Mouse (Mus musculus) lung, embryonic 14.5 days (tissue): Measurements from ENCODE around the gene Tmem202. TPM values are rescaled to one million over a fixed set of nuclear protein-coding genes. Genes with fewer than 3 reads are reported as not detected.
A peak's percentile ranks its signal among the peaks of the same experiment; 100 is the strongest.

Source experiments
- ATAC-seq: fragments of 200-750 bp; cut with Nextera tagmentation; 2 replicates; pipeline ENCODE4 v1.8.0; 2017; ENCODE audit warnings: mild to moderate bottlenecking, moderate TSS enrichment, moderate library complexity; ENCODE audit not compliant: insufficient read depth
- DNase-seq: peaks from one replicate; pipeline ENCODE4 v3.0.0-alpha.2; 2015
- H3K27ac ChIP-seq: fragments of 300-500 bp; sonication (generic); 2 replicates; pipeline ENCODE4 v1.5.1; 2014; ENCODE audit warnings: low read depth, mild to moderate bottlenecking, moderate library complexity
- H3K27me3 ChIP-seq: fragments of 300-500 bp; sonication (generic); 2 replicates; pipeline ENCODE4 v1.6.1; 2014; ENCODE audit warnings: low read length, control low read depth; ENCODE audit not compliant: insufficient read depth
- H3K36me3 ChIP-seq: fragments of 300-500 bp; sonication (generic); 2 replicates; pipeline ENCODE4 v1.6.1; 2014; ENCODE audit warnings: control low read depth; ENCODE audit not compliant: insufficient read depth
- H3K4me1 ChIP-seq: fragments of 300-500 bp; sonication (generic); 2 replicates; pipeline ENCODE4 v1.6.1; 2014; ENCODE audit warnings: antibody characterized with exemption, control low read depth; ENCODE audit not compliant: insufficient read depth
- H3K4me2 ChIP-seq: fragments of 300-500 bp; sonication (generic); 2 replicates; pipeline ENCODE4 v1.6.1; 2014; ENCODE audit warnings: mild to moderate bottlenecking
- H3K4me3 ChIP-seq: fragments of 300-500 bp; sonication (generic); 2 replicates; pipeline ENCODE4 v1.5.1; 2014; ENCODE audit warnings: low read depth, low read length
- H3K9ac ChIP-seq: fragments of 300-500 bp; sonication (generic); 2 replicates; pipeline ENCODE4 v1.6.1; 2014
- H3K9me3 ChIP-seq: fragments of 300-500 bp; sonication (generic); 2 replicates; pipeline ENCODE4 v1.6.1; 2016; ENCODE audit warnings: low read depth, low read length, control low read depth
- CTCF ChIP-seq: IDR thresholded peaks from 2 replicates; pipeline ENCODE4 v1.5.1; 2016; ENCODE audit warnings: antibody characterized with exemption, low read depth
- WGBS: fragments of 180-500 bp; shearing (Covaris S2); extraction: QIAGEN DNeasy Blood & Tissue Kit; methylation state at CpG from one replicate; pipeline ENCODE4 v1.1.7; 2014; 5-methylcytosine and 5-hydroxymethylcytosine counted together
- polyA plus RNA-seq: library from polyadenylated mRNA; unstranded; fragments of >200 nt; fragmentation: Nextera tagmentation; extraction: Ambion mirVana; gene quantifications from 2 replicates; pipeline ENCODE4 v1.2.1, GENCODE M21; 2014

Gene Tmem202
- 0.18 TPM in 1 of 2 replicates, not detected in the other for polyA plus RNA-seq

DNA sequence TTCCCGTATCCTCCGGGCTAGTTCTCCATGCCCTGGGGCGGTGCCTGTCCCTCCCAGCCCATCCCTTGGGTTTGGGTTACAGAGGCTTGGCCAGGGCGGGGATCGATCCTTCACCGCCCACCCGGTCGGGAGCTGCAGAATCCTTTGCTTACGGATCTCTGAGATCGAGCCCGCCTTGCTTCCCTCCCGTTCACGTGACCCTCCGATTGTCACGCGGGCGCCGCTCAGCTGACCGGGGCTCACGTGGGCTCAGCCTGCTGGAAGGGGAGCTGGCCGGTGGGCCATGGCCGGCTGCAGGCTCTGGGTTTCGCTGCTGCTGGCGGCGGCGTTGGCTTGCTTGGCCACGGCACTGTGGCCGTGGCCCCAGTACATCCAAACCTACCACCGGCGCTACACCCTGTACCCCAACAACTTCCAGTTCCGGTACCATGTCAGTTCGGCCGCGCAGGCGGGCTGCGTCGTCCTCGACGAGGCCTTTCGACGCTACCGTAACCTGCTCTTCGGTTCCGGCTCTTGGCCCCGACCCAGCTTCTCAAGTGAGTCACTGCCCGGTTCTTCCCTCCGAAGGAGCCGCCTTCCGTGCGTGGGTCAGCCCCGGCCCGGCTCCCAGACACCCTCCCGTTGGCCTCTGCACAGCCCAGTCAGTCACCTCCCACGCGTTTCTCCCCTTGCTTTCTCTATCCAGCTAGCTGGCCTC, at the start of gene Tmem202, which contains the start of gene Hexa:
Gene Tmem202 (minus strand): TSS at position 407 of the 697 bp plus-strand sequence.
Gene Hexa (plus strand): TSS at position 100 of the 697 bp plus-strand sequence.
- under 1% methylated on average over 55 of the region's 55 CpGs for WGBS
- H3K9ac ChIP-seq, result peak within 1 kb of the TSS; percentile 71
- H3K9me3 ChIP-seq, result no peaks in the 10 kb centered on the region
- no peaks in the 10 kb centered on the region for H3K27me3 ChIP-seq
- H3K4me3 ChIP-seq, result peak within 1 kb of the TSS; percentile 69
- H3K27ac ChIP-seq, result no peak within 1 kb of the TSS
- TF ChIP-seq CTCF, result no peak
- DNase-seq, result peak; percentile 94
- no peaks in the 10 kb centered on the region for H3K36me3 ChIP-seq
- ATAC-seq, result peak; percentile 93
- peak within 1 kb of the TSS; percentile 89 for H3K4me2 ChIP-seq
- H3K4me1 ChIP-seq, result peaks cover 14% of the 10 kb centered on the region; the same call in 1 of the 2 replicates

DNA sequence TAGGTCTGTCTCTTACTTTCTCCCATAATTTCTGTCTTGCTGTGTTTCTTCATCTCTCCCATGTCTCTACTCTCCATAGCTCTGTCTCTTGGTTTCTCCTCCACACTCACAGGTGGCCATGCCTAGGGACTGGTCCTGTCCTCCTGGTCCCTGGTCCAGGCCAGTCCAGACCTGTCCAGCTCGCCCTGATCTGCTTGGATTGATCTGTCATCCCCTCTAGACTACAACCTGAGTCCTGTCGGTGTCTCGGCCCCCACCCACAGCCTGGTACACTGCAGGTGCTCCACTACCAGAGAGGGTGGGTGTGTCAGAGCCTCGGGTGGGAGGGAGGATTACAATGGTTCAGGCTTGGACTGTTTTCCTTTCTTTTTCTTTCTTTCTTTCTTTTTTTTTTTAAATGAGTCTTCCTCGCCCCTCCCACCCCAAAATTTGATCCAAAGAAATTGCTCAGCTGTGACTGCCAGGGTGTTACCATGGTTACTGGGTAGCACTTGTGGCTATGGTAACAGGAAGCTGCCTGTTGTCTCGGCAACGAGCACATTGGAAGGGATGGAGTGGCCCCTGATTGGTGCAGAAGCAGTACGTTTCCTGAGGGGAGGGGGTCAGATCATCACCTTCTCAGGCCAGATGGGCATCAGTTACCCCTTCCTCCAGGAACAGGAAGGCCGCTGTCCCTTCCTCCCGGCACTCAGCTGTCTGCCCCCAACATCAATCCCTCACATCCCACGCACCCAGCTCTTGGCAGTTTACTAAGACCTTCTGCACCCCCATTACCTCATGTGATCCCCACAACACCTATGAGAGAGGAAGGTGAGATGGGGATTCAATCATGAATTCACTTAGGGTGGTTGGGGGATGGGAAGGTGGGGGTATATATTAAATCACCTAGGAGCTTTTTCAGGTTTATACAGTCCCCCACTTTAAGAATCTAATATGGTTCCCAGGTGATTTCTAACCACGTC, 49.3 kb upstream of the Tmem202 start:
- no peak overlapping the region for H3K9ac ChIP-seq
- no peak overlapping the region for H3K4me2 ChIP-seq
- WGBS, result 46% methylated on average over 12 of the region's 12 CpGs
- H3K27me3 ChIP-seq, result peaks cover 7% of the 10 kb centered on the region; the same call in 1 of the 2 replicates
- H3K4me1 ChIP-seq, result no peaks in the 10 kb centered on the region
- H3K27ac ChIP-seq, result no peak overlapping the region
- no peaks in the 10 kb centered on the region for H3K36me3 ChIP-seq
- no peak for ATAC-seq
- no peak for TF ChIP-seq CTCF
- DNase-seq, result peak; percentile 27
- no peak overlapping the region for H3K4me3 ChIP-seq
- H3K9me3 ChIP-seq, result no peaks in the 10 kb centered on the region

DNA sequence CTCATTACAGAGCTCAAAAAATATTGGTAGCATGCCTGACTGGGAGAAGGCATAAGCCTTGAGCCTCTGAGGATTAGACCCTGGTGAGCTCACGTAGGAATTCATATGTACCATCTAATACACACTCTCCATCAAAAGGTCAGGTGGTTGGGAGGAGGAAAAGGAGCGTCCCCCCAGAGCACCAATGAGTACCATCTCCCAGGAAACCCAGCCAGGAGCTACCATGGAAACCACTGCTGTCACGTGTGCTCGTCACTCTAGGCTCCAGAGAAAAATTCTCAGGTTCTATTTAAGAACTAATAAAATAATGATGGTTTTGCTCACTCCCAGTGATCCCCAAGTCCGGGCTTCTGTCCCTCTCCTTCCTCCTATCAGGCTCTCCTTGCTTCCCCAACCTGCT, 48.6 kb upstream of the Tmem202 start:
- DNase-seq (no peak), ATAC-seq (no peak)
- Histone ChIP-seq H3K9ac (no peak overlapping the region), H3K27me3 (peaks cover 7% of the 10 kb centered on the region; the same call in 1 of the 2 replicates), H3K4me2 (no peak overlapping the region), H3K27ac (no peak overlapping the region), H3K36me3 (no peaks in the 10 kb centered on the region), H3K4me3 (no peak overlapping the region), H3K9me3 (no peaks in the 10 kb centered on the region), H3K4me1 (no peaks in the 10 kb centered on the region)
- WGBS, result 61% methylated on average over 5 of the region's 5 CpGs
- TF ChIP-seq CTCF, result no peak

DNA sequence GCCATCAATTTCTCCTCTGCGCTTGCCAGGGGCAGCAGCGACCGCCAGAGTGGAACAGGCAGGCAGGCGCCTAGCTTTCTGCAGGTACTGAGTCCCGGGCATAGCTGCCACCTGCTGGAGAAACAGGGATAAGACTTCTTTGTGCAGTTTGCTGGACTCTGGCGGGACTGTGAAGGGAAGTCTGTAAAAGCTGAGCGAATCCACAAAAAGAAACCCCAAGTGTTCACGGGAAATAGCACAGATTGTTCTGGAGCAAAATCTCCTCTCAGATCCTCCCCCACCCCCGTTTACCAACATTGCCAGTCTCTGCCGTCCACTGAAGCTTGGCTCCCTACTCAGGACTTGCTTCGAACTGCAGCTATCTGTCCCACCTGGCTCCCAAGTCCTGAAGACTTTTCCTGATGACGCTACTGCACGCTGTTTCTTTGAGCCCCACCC, 45.2 kb upstream of the Tmem202 start:
- Histone ChIP-seq H3K9ac (peak overlapping the region; percentile 7; the same call in 1 of the 2 replicates), H3K27ac (no peak overlapping the region), H3K36me3 (no peaks in the 10 kb centered on the region), H3K4me1 (no peaks in the 10 kb centered on the region), H3K4me3 (peak overlapping the region; percentile 19; the same call in 1 of the 2 replicates), H3K27me3 (peaks cover 7% of the 10 kb centered on the region; the same call in 1 of the 2 replicates), H3K9me3 (no peaks in the 10 kb centered on the region), H3K4me2 (peak overlapping the region; percentile 52)
- whole genome bisulfite sequencing, result 5% methylated on average over 13 of the region's 13 CpGs
- peak; percentile 85 for DNase-seq
- ATAC-seq, result peak; percentile 75; the same call in 1 of the 2 replicates
- TF ChIP-seq CTCF, result peak; percentile 85

DNA sequence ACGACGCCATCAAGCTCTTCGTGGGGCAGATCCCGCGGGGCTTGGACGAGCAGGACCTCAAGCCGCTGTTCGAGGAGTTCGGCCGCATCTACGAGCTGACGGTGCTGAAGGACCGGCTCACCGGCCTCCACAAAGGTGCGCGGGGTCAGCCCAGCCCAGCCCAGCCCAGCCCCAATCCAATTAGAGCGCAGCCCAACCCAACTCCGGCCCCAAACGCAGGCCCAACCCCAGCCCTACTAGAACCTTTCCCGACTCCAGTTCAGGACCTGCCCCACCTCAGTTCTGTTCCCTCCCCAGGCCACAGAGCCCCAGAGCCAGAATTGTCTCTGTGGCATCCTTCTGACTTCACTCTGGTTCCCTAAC, 38.8 kb upstream of the Tmem202 start:
- H3K27me3 ChIP-seq, result no peaks in the 10 kb centered on the region
- H3K36me3 ChIP-seq, result no peaks in the 10 kb centered on the region
- peaks cover 3% of the 10 kb centered on the region; the same call in 1 of the 2 replicates for H3K4me1 ChIP-seq
- H3K4me3 ChIP-seq, result peak overlapping the region; percentile 34
- peak; percentile 48; the same call in 1 of the 2 replicates for ATAC-seq
- no peak for DNase-seq
- H3K9ac ChIP-seq, result no peak overlapping the region
- under 1% methylated on average over 20 of the region's 20 CpGs for WGBS
- H3K4me2 ChIP-seq, result peak overlapping the region; percentile 71
- no peaks in the 10 kb centered on the region for H3K9me3 ChIP-seq
- TF ChIP-seq CTCF, result no peak
- H3K27ac ChIP-seq, result no peak overlapping the region

DNA sequence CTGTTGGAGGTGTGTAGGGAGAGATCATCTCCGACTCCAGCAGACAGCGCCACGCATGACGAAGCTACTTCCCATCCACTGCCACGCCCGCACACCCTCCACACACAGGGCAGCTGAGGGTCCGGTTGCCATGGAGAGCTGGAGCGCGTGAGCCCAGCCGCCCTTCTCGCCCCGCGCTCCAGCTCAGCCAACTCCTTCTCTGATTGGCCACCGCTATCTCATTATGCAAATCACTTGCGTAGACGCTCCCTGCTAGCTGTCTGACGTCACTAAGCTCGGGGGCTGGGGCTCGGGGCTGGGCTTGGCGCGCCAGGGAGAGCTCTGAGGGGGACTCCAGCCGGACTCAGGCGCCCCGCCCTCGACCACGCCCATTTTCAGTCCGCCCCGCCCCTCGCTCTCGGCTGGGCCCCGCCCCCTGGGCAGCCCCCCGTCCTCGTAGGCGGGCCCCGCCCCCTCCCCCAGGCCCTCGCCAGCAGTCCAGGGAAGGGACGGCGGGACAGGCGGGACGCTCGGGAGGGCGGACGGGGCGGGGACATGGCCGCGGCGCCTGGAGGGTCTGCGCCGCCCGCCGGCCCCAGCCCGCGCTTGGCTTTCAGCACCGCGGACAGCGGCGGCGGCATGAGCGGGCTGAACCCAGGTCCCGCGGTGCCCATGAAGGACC, 38.3 kb upstream of the Tmem202 start, which contains the start of gene Celf6:
Gene Celf6 (plus strand): TSS at position 74 of the 661 bp plus-strand sequence.
- peak; percentile 98 for ATAC-seq
- H3K27ac ChIP-seq, result no peak within 1 kb of the TSS
- peak; percentile 97 for DNase-seq
- no peaks in the 10 kb centered on the region for H3K27me3 ChIP-seq
- peak within 1 kb of the TSS; percentile 71 for H3K4me2 ChIP-seq
- WGBS, result under 1% methylated on average over 53 of the region's 61 CpGs
- no peaks in the 10 kb centered on the region for H3K36me3 ChIP-seq
- no peak within 1 kb of the TSS for H3K9ac ChIP-seq
- no peak for TF ChIP-seq CTCF
- H3K4me3 ChIP-seq, result peak within 1 kb of the TSS; percentile 34
- no peaks in the 10 kb centered on the region for H3K9me3 ChIP-seq
- peaks cover 3% of the 10 kb centered on the region; the same call in 1 of the 2 replicates for H3K4me1 ChIP-seq
